Mouse (Mus musculus) erythroblast, embryonic 14.5 days (primary cell): Measurements from ENCODE around the gene Itsn1.

Experiments
- GATA1 ChIP-seq: IDR thresholded peaks from 2 replicates; pipeline ENCODE4 v1.6.1; 2012; ENCODE audit warnings: low read length, inconsistent platforms, mixed read lengths
- TAL1 ChIP-seq: IDR thresholded peaks from 3 replicates; pipeline ENCODE4 v1.6.1; 2012; ENCODE audit warnings: low read length, inconsistent platforms, mixed read lengths

DNA sequence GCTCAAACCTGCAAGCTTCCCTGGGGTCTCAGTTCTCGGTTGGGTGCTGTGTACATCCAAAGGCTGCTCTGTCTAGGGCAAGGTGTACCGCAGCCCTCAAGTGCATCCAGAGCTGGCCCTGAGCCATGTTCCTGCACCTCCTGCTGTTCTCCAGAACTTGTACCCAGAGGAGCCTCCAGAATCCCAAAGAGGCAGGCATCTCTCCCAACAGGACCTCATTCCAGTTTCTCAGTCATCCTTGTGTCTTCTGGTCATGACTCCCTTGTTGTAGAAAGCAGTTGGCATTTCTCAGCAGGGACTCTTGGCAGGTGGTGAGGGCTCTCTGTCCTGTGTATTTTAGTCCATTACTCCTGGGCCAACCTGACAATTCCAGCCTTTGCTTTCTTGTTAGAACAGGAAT lies 154.6 kb downstream of the Itsn1 start:
- no peak for TF ChIP-seq TAL1
- TF ChIP-seq GATA1: no peak
